Mouse (Mus musculus) cerebellum, adult 18-20 months (tissue): ENCODE data around the gene Gpx1.
"Not testable (repeated sequence)": the region's sequence is repeated elsewhere in the genome, so short reads cannot be mapped to it uniquely, and the experiment has no call there.

Experiments used
- DNase-seq, 2 experiments: peaks; one replicate each; pipeline ENCODE4 v3.0.0; 2021

The Gpx1 gene

DNA sequence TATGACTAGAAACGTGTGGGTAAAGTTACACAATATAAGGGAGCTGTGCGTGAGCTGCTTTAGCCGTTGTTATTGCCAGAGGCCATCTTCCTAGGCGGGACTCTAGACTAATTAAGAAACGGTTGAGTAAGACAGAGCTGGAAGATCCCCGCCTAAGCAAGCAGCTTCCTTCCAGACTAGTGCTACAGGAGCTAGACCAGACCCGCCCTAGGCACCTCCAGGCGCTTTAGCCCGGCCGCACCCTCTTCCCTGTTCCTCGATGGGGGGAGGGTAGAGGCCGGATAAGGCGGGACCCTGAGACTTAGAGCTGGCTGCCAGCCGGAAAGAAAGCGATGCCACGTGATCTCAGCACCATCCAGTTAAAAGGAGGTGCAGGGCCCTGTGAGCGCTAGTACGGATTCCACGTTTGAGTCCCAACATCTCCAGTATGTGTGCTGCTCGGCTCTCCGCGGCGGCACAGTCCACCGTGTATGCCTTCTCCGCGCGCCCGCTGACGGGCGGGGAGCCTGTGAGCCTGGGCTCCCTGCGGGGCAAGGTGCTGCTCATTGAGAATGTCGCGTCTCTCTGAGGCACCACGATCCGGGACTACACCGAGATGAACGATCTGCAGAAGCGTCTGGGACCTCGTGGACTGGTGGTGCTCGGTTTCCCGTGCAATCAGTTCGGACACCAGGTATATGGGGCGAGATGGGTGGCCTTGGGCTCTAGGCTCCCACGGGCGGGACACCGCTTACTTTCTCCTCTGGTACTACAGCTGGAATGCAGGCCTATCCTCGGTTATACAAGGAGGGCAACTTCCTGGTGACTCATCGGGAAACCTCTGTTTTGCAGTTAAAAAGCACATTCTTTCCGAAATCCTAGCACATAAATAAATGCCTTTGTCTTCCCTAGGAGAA lies at the start of gene Gpx1:
Gene Gpx1, plus strand, starts transcription at position 18 of the 896 bp plus-strand sequence.
- peak; percentile 82 to 83 for DNase-seq

DNA sequence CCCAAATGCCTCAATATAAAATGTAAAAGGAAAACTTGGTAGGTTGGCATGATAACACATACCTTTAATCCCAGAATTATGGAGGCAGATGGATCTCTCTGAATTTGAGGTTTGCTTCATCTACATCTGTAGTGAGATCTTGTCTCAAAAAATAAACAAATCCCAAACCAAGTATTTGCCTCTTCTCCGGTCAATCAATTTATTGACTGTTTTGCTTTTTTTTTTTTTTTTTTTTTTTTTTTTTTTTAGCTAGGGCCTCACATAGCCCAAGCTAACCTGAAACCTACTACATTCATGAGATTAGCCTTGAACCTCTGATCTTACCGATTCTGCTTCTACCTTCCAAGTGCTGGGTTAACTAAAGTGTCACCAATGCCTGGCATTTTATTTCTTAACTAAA lies 49.4 kb upstream of the Gpx1 start:
- no peak for DNase-seq

DNA sequence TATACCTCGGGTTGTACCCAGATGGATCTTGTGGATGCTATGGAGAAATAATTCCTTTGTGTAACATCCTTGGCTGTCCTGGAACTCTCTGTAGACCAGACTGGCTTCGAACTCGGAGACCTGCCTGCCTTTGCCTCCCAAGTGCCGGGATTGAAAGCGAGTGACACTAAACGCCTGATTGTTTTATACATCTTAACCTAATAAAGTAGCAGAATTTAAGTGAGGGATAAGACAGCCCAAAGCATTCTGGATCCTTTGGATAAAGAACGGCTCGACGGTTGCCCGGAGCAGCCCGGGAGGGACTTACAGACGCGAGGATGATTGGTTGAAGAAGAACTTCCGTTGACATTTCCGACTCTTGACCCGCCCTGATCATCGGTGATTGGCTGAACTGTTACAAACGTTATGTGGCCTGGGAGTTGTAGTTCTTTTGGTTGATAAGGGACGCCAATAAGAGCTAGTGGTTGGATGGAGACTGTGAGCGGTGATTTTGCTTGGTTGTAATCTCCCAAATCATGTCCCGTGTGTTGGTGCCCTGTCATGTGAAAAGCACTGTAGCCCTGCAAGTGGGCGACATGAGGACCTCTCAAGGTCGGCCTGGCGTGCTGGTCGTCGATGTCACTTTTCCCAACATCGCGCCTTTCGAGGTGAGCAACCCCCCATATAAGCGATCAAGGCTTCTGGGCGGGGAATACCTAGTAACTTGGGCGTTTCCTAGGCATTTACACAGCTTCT lies 48.5 kb upstream of the Gpx1 start, which contains the start of gene Nicn1:
Gene Nicn1, plus strand, starts transcription at position 414 of the 735 bp plus-strand sequence.
- DNase-seq = peak; percentile 87 to 96

DNA sequence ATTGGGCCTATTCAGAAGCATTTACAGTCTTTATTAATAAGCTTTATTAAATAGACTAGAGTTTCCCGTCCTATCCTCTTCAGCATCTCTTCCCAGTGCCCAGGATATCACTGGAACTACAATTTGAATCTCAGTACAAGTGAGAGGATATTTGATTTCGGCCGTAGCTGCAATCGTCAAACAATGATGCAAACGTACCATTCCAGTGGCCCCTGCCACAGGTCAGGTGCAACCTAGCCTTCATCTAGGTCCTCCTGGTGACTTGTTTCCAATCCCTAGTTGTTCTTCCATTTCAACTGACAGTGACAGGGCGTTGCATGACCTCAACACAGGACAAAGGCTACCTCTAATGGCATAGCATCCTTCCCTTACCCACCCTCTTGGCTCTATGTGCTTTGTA lies 47.9 kb upstream of the Gpx1 start:
- DNase-seq = no peak

DNA sequence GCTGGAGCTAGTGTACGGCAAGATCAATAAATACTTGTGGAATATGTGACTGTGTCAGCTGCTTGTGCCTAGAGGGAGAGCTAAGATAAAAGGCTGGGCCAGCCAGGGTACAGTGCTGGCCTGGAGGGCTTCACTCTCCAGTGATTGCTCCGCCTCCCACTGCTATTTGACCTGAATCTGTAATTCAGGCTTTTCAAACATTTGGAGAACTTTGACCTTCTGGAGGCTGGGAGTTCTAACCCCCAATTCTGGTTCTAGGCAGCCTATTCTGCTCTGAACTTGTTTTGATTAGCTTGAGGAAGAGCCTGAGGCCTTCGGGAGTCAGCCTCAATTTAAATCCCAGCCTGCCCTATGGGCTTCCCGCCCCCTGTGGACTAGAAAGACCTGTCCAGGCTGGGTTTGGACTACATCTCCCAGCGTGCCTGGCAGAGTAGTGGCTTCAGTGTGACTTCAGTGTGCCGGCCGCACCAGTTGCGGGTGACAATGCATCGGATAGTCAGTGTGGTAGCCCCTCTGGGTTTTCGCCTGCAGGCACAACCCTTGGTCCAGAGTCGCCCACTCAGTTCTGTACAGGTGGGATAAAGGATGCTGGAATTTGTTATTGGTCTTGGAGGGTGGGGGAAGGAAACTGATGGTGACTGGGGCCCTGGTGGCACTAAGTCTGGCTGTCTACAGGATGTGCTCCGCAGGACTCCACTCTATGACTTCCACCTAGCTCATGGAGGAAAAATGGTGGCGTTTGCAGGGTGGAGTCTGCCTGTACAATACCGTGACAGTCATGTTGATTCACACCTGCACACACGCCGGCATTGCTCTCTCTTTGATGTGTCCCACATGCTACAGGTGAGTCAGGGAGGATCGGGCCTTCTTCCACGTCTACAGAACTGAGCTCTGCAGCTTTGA lies 42.0 kb upstream of the Gpx1 start, which contains the start of gene Amt:
Gene Amt, plus strand, starts transcription at position 401 of the 903 bp plus-strand sequence.
- DNase-seq = peak; percentile 57 to 63

DNA sequence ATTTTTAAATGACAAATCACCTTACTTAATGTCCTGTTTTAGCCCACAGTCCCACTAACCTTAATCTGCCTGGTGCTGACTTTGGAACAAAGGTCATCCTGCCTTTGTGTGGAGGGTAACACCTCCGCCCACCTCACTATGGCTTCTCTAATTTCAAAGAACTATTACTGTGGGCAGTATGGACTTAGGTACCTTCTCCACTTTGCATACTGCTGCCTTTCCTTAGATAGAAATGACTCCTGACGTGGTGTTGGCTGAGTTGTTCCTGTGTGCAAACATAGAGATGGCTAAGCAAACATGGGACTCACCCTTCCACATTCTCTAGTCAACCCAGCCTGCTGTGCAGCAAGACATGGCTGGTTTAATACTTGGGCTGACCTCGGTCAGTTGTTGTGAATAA lies 36.9 kb upstream of the Gpx1 start:
- DNase-seq = no peak

DNA sequence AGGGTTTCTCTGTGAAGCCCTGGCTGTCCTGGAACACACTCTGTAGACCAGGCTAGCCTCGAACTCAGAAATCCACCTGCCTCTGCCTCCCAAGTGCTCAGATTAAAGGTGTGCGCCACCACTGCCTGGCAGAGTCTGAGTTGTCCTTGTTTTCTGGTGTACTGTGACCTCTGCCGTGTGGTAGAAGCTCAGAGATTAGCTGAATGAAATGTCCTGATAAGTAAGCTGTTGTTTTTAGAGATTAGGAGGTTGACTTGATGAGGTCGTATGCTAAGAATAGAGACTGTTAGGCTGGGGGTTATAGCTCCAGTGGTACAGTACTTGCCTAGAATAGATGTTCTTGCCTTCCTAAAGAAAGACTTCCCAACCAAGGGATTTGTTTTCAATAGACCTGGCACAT lies 34.0 kb upstream of the Gpx1 start:
- DNase-seq = no peak

DNA sequence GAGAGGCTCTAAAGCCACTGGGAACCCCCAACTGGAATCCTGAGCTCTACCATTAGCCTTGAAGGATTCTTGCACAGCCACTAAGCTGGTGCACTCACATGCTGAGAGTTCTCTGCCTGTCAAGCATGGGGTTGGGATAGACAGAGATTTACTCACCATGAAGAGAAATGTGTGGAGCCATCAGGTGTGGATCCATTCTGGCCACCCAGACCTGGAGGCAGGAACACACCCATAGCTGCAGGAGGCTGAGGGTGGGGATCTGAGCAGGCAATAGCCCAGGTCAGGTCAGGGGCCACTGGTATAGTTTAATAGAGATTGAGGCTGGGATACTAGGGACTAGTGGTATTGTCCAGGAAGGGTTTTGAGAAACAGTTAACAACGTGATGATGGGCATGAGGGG lies 33.5 kb upstream of the Gpx1 start:
- peak in 1 of 2 experiments; percentile 23 for DNase-seq

DNA sequence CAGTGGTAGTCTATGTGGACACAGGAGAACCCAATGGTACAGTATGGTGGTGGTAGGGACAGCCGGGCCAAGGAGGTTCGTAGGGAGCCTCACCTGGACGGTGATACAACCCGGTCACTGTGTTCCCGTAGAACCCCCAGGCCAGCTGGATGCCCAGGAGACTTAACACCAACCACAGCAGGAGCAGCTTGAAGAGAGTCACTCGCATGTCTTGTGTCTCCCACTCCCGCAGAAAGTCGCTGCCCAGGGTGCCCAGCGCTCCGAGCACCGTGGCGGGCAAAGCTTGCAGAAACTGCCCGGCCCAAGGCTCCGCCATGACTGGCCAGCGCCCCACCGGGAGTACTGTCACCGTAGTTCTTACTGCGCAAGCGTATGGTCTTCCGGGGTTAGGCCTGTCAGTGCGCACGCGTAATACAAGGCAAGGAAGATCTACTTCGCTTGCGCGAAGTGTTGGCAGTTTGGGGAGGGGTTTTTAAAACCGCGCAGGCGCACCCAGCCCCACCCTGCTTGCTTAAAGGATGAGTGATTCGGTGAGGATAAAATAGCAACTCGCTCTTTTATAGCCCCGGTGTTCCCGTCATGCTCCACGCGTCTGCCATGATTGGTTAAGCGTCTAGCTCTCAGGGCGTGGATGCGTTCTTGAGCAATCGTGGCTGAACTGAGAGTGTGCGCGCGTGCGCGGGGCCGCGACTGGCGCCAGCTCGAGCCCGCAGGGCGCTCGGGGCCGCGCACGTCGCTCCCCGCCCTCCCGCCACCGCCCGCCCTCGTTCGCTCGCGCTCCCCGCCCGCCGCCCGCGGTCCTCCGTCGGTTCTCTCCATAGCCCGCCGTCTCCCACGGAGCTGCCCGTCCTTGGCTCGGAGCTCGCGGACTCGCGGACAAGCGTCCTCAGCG lies 32.8 kb upstream of the Gpx1 start, which contains the start of the genes Rhoa and Tcta:
Gene Rhoa, plus strand, starts transcription at position 501 of the 892 bp plus-strand sequence.
Gene Tcta, minus strand, starts transcription at position 532 of the 892 bp plus-strand sequence.
- DNase-seq = peak; percentile 97 to 99

DNA sequence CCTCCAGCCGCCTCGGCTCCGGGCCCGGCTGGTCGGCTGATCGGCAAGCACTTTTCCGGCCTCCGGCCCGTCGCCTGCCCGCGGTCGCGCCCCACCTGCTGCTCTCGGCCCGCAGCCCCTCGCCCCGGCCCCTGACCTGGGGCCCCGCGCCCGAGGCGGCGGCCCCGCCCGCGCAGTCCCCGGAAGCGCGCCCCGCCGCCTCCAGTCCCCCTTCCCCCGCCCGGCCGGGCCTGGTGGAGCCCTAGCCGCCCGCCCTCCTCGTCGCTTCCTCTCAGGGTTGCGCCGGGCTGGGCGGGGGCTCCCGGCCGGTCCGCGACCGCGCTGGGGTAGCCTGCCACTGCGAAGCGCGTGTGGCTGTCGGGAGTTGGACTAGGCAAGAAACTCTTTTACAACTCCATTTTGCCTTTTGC lies 32.1 kb upstream of the Gpx1 start:
- DNase-seq = peak; percentile 73 to 79

DNA sequence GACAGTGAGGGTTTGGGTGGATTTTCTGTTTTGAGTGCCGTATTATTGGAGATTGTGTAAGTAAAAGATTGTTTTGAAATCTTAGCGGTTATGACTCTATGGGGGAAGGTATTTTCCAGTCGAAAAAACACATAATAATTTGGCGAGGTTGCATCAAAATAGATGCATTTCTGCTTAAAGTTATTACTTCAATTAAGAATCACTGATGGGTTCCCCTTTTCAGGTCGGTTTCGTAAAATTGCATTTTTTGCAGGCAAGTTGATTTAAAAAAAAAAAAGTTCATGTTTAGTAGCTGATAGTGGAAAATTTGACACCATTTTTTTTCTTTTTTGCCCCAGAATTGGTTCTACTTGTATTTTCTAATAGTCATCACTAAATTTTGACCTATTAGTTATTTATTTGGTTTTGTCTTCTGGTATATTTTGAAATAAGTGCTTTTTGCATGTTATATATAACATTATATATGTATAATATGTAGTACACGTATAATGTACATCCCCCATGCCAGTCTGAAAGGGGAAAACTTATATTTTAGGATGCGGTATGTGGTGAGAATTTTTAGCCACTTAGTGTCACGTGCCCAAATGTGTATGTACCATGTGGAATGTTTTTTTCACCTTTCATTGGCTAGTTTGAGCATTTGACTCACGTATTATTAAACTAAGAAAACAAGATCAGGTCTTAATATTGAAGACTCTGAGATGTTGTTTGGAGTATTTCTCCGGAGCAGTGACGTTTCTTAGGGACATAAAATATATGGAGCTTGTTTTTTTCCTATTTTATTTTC lies 31.5 kb upstream of the Gpx1 start:
- DNase-seq = no peak

DNA sequence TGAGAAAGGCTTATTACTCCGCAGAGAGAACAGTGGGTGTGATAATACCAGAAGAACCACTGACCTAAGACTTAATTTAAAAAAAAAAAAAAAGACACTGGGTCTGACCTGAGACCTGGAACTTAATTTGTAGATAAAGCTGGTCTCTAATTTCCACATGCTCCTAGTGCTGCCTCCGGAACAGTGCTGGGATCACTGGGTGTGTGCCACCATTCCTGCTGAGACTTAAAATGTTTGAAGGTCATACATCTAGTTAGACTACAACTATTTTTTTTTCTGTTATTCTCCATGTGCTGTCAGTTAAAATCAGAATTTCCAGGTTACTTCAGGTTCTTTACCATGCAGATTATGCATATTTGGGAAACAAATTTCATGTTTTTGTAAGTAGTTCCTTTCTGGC lies 30.6 kb upstream of the Gpx1 start:
- no peak for DNase-seq

DNA sequence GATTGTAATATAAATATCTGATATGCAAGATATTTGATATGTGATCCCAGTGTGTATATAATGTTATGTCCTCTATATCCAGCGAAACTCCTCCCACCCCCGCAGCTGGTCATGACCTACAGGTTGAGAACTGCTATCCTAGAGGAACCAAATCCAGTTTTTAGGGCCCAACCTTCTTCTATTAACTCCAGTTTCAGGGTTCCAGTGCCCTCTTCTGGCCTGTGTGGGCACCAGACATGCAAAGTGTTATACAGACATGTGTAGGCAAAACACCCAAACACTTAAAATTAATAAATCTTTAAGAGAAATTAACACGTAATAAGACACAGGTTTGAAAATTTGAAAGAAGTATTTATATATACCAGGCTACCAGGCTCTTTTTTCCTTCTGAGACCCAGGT lies 21.1 kb upstream of the Gpx1 start:
- no peak for DNase-seq

DNA sequence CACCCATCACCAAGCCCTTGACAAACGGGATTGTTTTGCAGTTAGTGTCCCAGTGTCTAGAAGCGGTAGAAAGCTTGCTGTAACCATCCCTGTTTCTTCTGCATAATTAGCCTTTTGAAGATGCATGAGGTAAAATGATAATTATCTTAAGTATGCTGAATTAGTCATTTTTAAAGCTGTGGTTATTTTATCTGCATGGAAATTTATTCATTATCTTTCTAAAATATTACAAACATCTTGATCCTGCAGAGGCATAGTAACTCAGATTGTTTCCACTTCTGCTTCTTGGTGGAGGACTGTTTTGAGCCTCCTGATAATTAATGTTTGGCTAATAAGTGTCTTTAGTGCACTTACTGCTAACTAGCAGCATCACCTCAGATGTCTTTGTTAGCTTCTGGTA lies 20.2 kb upstream of the Gpx1 start:
- no peak for DNase-seq

DNA sequence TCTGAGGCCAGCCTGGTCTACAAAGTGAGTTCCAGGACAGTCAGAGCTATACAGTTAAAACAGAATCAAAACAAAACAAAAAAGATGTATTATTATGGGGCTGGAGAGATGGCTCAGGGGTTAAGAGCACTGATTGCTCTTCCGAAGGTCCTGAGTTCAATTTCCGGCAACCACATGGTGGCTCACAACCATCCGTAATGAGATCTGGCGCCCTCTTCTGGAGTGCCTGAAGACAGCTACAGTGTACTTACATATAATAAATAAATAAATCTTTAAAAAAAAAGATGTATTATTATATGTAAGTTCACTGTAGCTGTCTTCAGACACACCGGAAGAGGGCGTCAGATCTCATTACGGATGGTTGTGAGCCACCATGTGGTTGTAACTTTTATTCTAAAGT lies 16.6 kb upstream of the Gpx1 start:
- DNase-seq = not testable (repeated sequence)

DNA sequence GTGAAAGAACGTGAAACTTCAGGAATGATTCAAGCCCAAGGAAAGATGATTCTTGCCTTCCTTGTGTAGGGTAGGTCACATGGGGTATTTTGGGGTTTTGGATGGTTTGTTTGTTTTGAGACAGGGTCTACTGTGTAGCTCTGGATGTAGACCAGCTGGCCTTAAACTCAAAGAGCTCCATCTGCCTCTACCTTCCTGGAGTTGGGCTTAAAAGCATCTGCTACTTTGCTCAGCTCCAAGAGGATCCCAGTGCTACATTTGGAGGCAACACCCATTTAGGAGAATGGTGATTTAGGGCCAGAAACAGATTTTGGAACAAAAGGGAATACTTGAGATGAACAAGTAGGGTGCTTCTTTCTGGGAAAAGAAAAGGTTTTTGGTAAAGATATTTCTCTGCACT lies 13.9 kb upstream of the Gpx1 start:
- peak; percentile 37 to 52 for DNase-seq

DNA sequence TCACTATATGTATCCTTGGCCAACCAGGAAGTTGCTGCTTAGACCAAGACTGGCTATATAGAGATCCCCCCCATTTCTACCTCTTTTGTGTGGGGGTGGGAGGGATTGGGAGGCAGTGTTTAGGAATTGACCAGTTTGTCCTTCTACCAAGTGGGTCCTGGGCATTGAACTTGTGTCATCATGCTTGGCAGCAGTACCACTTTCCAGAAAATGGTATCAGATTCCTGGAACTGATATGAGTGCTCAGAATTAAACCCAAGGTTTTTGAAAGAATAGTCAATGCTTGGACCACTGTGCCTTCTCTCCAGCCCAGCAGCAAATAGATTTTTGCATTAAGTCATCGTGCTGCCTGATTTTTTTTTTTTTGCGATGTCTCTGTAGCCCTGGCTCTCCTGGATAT lies 12.9 kb upstream of the Gpx1 start:
- DNase-seq = no peak

DNA sequence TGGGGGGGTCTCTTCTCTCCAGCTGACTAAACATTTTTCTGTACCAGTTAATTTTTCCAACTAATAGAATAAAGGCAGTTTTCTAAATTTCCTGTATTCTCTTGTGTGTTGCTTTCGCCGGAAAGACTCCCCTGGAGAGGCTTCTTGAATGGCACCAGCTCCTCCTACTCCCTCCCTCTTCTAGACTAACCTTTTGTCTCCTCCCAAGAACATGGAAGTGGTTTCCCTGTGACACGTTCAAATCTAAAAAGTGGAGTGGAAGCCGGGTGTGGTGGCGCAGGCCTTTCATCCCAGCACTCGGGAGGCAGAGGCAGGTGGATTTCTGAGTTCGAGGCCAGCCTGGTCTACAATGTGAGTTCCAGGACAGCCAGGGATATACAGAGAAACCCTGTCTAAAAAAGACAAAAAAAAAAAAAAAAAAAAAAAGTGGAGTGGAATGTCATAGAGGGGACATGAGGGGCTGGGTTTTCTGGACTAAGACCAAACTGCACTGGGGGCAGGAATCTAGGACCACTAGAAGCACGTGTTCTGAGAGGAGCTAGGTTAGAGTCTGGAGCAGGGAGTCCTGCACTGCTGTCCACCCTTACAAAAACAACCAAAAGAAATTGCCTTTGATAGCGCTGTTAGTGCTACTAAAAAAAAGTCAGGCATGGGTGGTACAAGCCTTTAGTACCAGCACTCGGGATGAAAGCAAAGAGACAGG lies 704 bp upstream of the Gpx1 start:
- no peak for DNase-seq

DNA sequence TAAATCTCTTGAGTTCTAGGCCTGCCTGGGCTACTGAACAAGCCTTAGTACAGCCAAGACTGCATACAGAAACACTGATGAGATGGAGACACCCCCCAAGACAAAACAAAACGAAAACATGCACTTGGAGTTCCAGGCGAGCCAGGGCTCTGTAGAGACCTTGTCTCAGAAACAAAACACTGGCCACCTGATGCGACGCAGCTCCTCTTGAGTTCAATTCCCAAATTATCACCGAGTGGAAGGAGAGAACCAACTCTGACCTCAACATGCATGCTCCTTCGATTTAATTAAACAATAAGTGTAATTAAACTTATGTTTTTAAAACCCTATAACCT lies 185 bp upstream of the Gpx1 start:
- DNase-seq = no peak

DNA sequence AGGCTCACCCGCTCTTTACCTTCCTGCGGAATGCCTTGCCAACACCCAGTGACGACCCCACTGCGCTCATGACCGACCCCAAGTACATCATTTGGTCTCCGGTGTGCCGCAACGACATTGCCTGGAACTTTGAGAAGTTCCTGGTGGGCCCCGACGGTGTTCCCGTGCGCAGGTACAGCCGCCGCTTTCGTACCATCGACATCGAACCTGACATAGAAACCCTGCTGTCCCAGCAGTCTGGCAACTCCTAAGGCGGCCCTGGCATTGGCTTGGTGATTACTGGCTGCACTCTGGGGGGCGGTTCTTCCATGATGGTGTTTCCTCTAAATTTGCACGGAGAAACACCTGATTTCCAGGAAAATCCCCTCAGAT lies 1.2 kb downstream of the Gpx1 start:
- DNase-seq = peak; percentile 25 to 36
